Mouse (Mus musculus) megakaryocyte, embryonic 14.5 days (primary cell): Measurements from ENCODE around the gene Pnldc1.

ENCODE experiments used
- FLI1 ChIP-seq: IDR thresholded peaks from 2 replicates; pipeline ENCODE4 v1.6.1; 2012; ENCODE audit warnings: low read length, inconsistent platforms, mixed read lengths
- GATA1 ChIP-seq: IDR thresholded peaks from 3 replicates; pipeline ENCODE4 v1.6.1; 2012; ENCODE audit warnings: mixed read lengths, low read length, inconsistent platforms, borderline replicate concordance

DNA sequence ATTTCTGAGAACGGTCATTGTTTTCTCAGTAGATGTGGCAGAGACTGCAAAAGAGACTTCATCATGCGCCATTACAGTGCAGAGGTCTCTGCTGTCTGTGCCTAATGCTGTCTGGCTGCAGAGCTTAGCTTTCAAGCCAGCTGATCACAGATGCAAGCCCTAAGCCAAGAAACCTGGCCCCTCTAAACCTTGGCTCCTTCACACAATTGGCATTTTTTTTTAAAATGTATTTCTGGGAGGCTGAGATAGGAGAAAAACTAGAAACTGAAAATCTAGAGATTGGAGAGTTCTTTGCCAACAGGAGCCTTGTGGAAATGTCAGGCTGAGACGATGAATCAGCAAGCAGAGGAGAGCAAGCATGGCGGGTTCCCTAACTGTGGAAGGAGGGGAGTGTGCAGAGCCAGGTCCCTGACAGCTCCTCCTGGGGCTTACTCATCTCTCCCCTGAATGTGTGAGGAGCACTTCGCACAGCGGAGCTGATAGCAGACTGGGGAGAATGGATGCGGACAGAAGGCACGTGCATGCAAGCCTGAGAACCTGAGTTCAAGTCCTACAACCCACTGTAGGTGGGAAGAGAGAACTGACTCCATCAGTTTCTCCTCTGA lies 60.1 kb downstream of the Pnldc1 start:
- no peak for TF ChIP-seq GATA1
- TF ChIP-seq FLI1: no peak
